Mouse (Mus musculus): Measurements from ENCODE around the gene Robo2. TPM values are rescaled to one million over a fixed set of nuclear protein-coding genes. Genes with fewer than 3 reads are reported as not detected.

Robo2 gene
- total and polyA plus RNA-seq, 3 experiments, result not detected

GRCm38 (mm10) chr16:73881911-73882310, 529.7 kb downstream of the Robo2 start:
- no peaks in the 10 kb centered on the region for H3K27me3 ChIP-seq (ENCODE audit: control insufficient read depth in 1 of 2, insufficient read depth in 2 of 2, low read length in 2 of 2)

GRCm38 (mm10) chr16:73877973-73878372, 533.7 kb downstream of the Robo2 start:
- Histone ChIP-seq H3K79me2 (ENCODE audit: control insufficient read depth, insufficient read depth, low read length, poor library complexity) (no peaks in the 10 kb centered on the region), H3K27me3 (ENCODE audit: control insufficient read depth in 1 of 2, insufficient read depth in 2 of 2, low read length in 2 of 2) (no peaks in the 10 kb centered on the region), H3K4me1 (ENCODE audit: control insufficient read depth in 1 of 2, insufficient read depth in 2 of 2, low read length in 2 of 2) (no peaks in the 10 kb centered on the region), H3K4me3 (ENCODE audit: control insufficient read depth in 1 of 2, insufficient read depth in 1 of 2, low read depth in 2 of 2, low read length in 2 of 2) (no peak overlapping the region), H3K9me3 (replicated peaks; ENCODE audit: insufficient read depth, low read length) (no peaks in the 10 kb centered on the region), H3K36me3 (ENCODE audit: control insufficient read depth in 1 of 2, insufficient read depth in 2 of 2, low read length in 2 of 2) (no peaks in the 10 kb centered on the region), H3K9ac (ENCODE audit: control insufficient read depth, low read depth, low read length, poor library complexity, severe bottlenecking) (no peak overlapping the region), H3K27ac (ENCODE audit: control insufficient read depth, low read depth, low read length) (no peak overlapping the region)
- DNase-seq (ENCODE audit: low read depth, low spot score), result no peak
- TF ChIP-seq E2F4 (IDR thresholded peaks at IDR 0.05; ENCODE audit: borderline replicate concordance, low read depth, low read length) (no peak), GATA1 (IDR thresholded peaks at IDR 0.05; ENCODE audit: low read depth, low read length) (no peak), ZMIZ1 (IDR thresholded peaks at IDR 0.05; ENCODE audit: low read depth, low read length) (no peak), HCFC1 (IDR thresholded peaks at IDR 0.05; ENCODE audit: low read depth, low read length) (no peak), RCOR1 (IDR thresholded peaks at IDR 0.05; ENCODE audit: low read depth, low read length) (no peak), USF2 (IDR thresholded peaks at IDR 0.05; ENCODE audit: borderline replicate concordance in 1 of 2, insufficient read depth in 1 of 2, low read depth in 1 of 2, low read length in 2 of 2) (no peak), EP300 (IDR thresholded peaks at IDR 0.05; ENCODE audit: low read depth in 1 of 2, low read length in 2 of 2) (no peak), KAT2A (conservative IDR thresholded peaks at IDR 0.05; ENCODE audit: low read depth, low read length) (no peak), NELFE (IDR thresholded peaks at IDR 0.05; ENCODE audit: low read depth, low read length) (no peak), ELF1 (IDR thresholded peaks at IDR 0.05; ENCODE audit: low read depth, low read length) (no peak), POLR2AphosphoS5 (IDR thresholded peaks at IDR 0.05; ENCODE audit: borderline replicate concordance, low read depth, low read length) (no peak), SIN3A (IDR thresholded peaks at IDR 0.05; ENCODE audit: low read length) (no peak), ZC3H11A (IDR thresholded peaks at IDR 0.05; ENCODE audit: low read depth, low read length) (no peak), GABPA (IDR thresholded peaks at IDR 0.05; ENCODE audit: low read depth, low read length) (no peak), TBP (IDR thresholded peaks at IDR 0.05; ENCODE audit: low read depth, low read length) (no peak), SMC3 (IDR thresholded peaks at IDR 0.05; ENCODE audit: low read depth, low read length) (no peak), MAFK (IDR thresholded peaks at IDR 0.05; ENCODE audit: borderline replicate concordance, low read depth, low read length) (no peak), MXI1 (IDR thresholded peaks at IDR 0.05; ENCODE audit: low read depth, low read length) (no peak), MAZ (IDR thresholded peaks at IDR 0.05; ENCODE audit: low read depth, low read length) (no peak)

More at GRCm38 (mm10) chr16:73881911-73882310, 529.7 kb downstream of the Robo2 start:
- no peaks in the 10 kb centered on the region for H3K4me1 ChIP-seq (ENCODE audit: control insufficient read depth in 1 of 2, insufficient read depth in 2 of 2, low read length in 2 of 2)
- no peaks in the 10 kb centered on the region for H3K9me3 ChIP-seq (replicated peaks; ENCODE audit: insufficient read depth, low read length)
- DNase-seq (ENCODE audit: low read depth, low spot score), result no peak
- H3K79me2 ChIP-seq (ENCODE audit: control insufficient read depth, insufficient read depth, low read length, poor library complexity), result no peaks in the 10 kb centered on the region
- H3K36me3 ChIP-seq (ENCODE audit: control insufficient read depth in 1 of 2, insufficient read depth in 2 of 2, low read length in 2 of 2), result no peaks in the 10 kb centered on the region
- H3K4me3 ChIP-seq (ENCODE audit: control insufficient read depth in 1 of 2, insufficient read depth in 1 of 2, low read depth in 2 of 2, low read length in 2 of 2), result no peak overlapping the region
- no peak overlapping the region for H3K27ac ChIP-seq (ENCODE audit: control insufficient read depth, low read depth, low read length)
- no peak overlapping the region for H3K9ac ChIP-seq (ENCODE audit: control insufficient read depth, low read depth, low read length, poor library complexity, severe bottlenecking)
- no peak for TF ChIP-seq POLR2AphosphoS2 (IDR thresholded peaks at IDR 0.05; ENCODE audit: low read length)

Data from MEL (cell line).